Mouse (Mus musculus) olfactory bulb, adult 2 months (tissue): Measurements from ENCODE around the gene Dusp8.
"Not testable (repeated sequence)": the region's sequence is repeated elsewhere in the genome, so short reads cannot be mapped to it uniquely, and the experiment has no call there.

Experiments used
- CTCF ChIP-seq: fragments of 200-500 bp; IDR thresholded peaks from 2 replicates; pipeline ENCODE4 v1.5.1; 2012; ENCODE audit warnings: low read depth, mild to moderate bottlenecking, low read length, moderate library complexity; ENCODE audit not compliant: insufficient read depth
- POLR2A ChIP-seq: fragments of 200-500 bp; IDR thresholded peaks from 2 replicates; pipeline ENCODE4 v1.6.1; 2012; ENCODE audit warnings: mild to moderate bottlenecking, low read depth, low read length, moderate library complexity; ENCODE audit not compliant: insufficient read depth

DNA sequence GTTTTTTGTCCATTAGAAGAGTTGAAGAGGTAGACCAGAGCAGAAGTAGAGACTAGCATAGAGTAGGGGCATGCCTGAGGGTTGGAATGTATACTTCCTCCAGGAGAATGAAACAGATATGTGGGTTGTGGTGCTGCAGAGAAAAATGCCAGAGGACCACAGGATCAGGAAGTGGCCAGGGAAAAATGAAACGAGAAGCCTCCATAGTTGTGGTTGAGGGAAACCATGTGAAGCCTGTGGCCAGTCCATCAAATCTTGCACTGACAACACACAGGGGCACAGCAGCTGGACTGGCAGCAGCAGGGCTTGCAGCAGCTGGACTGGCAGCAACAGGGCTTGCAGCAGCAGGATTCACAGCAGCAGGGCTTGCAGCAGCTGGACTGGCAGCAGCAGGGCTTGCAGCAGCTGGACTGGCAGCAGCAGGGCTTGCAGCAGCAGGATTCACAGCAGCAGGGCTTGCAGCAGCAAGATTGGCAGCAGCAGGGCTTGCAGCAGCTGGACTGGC lies 47.9 kb upstream of the Dusp8 start:
- TF ChIP-seq POLR2A, CTCF: not testable (repeated sequence)
